Mouse (Mus musculus) adrenal gland, adult 2 months (tissue): Measurements from ENCODE around the gene Cebpe. TPM values are rescaled to one million over a fixed set of nuclear protein-coding genes. Genes with fewer than 3 reads are reported as not detected.

Source experiments
- DNase-seq: peaks from one replicate; pipeline ENCODE4 v3.0.0; 2021
- polyA plus RNA-seq: library from polyadenylated mRNA; depleted of rRNA; stranded (reverse); fragments of >200 nt; gene quantifications from 2 replicates; pipeline ENCODE4 v1.2.3, GENCODE M21; 2012
- total RNA-seq, 2 experiments: library from RNA; stranded (reverse); gene quantifications; 2 replicates each; pipeline ENCODE4 v1.2.3; 2021

The Cebpe gene
- total and polyA plus RNA-seq, 3 experiments = 0.18 TPM; not detected in 2

- no peak for DNase-seq
Observed at GRCm38 (mm10) chr14:54721711-54722110, 9.7 kb upstream of the Cebpe start.

GRCm38 (mm10) chr14:54720654-54721350 is 8.8 kb upstream of the Cebpe start:
- peak; percentile 28 for DNase-seq

GRCm38 (mm10) chr14:54720041-54720440 is 8.1 kb upstream of the Cebpe start:
- no peak for DNase-seq

GRCm38 (mm10) chr14:54715402-54715801 is 3.4 kb upstream of the Cebpe start:
- no peak for DNase-seq

- DNase-seq = peak; percentile 38
Observed at GRCm38 (mm10) chr14:54714617-54715081, 2.7 kb upstream of the Cebpe start.

GRCm38 (mm10) chr14:54714121-54714520 is 2.1 kb upstream of the Cebpe start:
- peak; percentile 68 for DNase-seq

GRCm38 (mm10) chr14:54712861-54713260 is 887 bp upstream of the Cebpe start:
- peak; percentile 38 for DNase-seq

- no peak for DNase-seq
Observed at GRCm38 (mm10) chr14:54709054-54709453, 2.9 kb downstream of the Cebpe start.

- peak; percentile 16 for DNase-seq
Observed at GRCm38 (mm10) chr14:54706589-54707320, 5.2 kb downstream of the Cebpe start.

GRCm38 (mm10) chr14:54705844-54706243 is 6.1 kb downstream of the Cebpe start:
- DNase-seq = peak; percentile 31

- no peak for DNase-seq
Observed at GRCm38 (mm10) chr14:54703207-54703606, 8.8 kb downstream of the Cebpe start.

GRCm38 (mm10) chr14:54701298-54701697 is 10.7 kb downstream of the Cebpe start:
- peak; percentile 77 for DNase-seq

- no peak for DNase-seq
Observed at GRCm38 (mm10) chr14:54699586-54699985, 12.4 kb downstream of the Cebpe start.

GRCm38 (mm10) chr14:54698733-54699132 is 13.2 kb downstream of the Cebpe start, which contains the start of gene Gm29776:
Gene Gm29776, minus strand, starts transcription at chr14:54698833.
- no peak for DNase-seq

- DNase-seq = no peak
Observed at GRCm38 (mm10) chr14:54696752-54697151, 15.2 kb downstream of the Cebpe start.

GRCm38 (mm10) chr14:54695042-54695441 is 16.9 kb downstream of the Cebpe start:
- no peak for DNase-seq

- no peak for DNase-seq
Observed at GRCm38 (mm10) chr14:54687251-54687650, 24.7 kb downstream of the Cebpe start.

- peak; percentile 100 for DNase-seq
Observed at GRCm38 (mm10) chr14:54686522-54687143, 25.3 kb downstream of the Cebpe start, which contains the start of gene Acin1. Gene Acin1, minus strand, starts transcription at chr14:54686931.

- DNase-seq = no peak
Observed at GRCm38 (mm10) chr14:54686063-54686521, 25.9 kb downstream of the Cebpe start, which contains the start of gene 1700123O20Rik. Gene 1700123O20Rik, plus strand, starts transcription at chr14:54686216.

GRCm38 (mm10) chr14:54685471-54685870 is 26.5 kb downstream of the Cebpe start:
- DNase-seq = peak; percentile 13

- DNase-seq = no peak
Observed at GRCm38 (mm10) chr14:54682396-54682795, 29.6 kb downstream of the Cebpe start.

- no peak for DNase-seq
Observed at GRCm38 (mm10) chr14:54678657-54679304, 33.2 kb downstream of the Cebpe start.
